Mouse (Mus musculus): ENCODE measurements around the gene Trim2.

The Trim2 gene

GRCm38 (mm10) chr3:84181717-84182116, 125.0 kb downstream of the Trim2 start:
- DNase-seq, result no peak

- DNase-seq, result no peak
Measured at GRCm38 (mm10) chr3:84181102-84181501, 125.6 kb downstream of the Trim2 start.

- DNase-seq, result no peak
Measured at GRCm38 (mm10) chr3:84180304-84180703, 126.4 kb downstream of the Trim2 start.

GRCm38 (mm10) chr3:84177834-84178233, 128.8 kb downstream of the Trim2 start:
- no peak for DNase-seq

DNA sequence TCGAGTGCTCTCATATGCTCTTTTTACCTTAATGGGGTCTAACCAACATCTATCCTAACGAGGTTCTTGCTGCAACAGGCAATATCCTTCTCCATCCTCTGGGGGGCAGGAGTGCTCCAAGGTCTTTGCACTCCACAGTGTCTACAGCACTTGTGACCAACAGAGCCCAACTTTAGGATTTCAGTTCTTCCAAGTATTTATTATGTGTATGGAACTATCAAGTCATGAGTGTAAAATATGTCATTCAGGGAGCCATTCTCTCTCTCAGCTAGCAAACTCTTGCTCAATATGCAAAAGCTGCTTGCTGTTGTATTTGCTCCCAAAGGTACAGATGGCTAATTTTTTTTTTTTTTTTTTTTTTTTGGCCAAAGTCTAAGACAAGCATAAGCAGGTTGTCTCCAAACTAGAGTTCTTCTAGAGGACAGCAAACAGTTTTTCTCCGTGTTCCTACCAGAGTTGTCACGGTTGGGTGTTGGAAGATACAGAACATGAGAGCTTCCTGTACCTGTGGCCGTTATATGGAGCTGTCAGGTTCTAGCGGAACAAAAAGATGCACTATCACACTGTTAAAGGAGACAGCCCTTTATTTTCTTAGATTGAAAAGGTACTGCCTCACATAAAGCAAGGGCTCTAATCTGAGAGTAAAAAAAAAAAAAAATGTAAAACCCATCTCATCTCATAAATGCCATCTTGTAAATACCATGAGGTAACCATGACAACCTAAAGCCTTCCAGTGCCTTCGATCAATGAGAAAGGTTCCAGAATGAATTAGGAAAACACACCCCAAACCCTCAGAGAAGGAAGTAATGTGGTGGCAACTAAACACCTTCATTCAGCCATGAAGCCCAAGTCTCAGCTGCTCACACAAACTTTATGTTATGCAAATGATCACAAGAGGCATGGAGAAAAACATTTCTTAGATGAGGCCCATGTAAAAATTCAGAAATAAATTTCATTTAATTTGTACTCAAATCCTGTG, 131.1 kb downstream of the Trim2 start:
- peak; percentile 90 to 91 for DNase-seq

GRCm38 (mm10) chr3:84173581-84174154, 133.0 kb downstream of the Trim2 start, which contains the start of gene Gm6525:
TSS of gene Gm6525 (plus strand) at chr3:84174104.
- no peak for DNase-seq

DNA sequence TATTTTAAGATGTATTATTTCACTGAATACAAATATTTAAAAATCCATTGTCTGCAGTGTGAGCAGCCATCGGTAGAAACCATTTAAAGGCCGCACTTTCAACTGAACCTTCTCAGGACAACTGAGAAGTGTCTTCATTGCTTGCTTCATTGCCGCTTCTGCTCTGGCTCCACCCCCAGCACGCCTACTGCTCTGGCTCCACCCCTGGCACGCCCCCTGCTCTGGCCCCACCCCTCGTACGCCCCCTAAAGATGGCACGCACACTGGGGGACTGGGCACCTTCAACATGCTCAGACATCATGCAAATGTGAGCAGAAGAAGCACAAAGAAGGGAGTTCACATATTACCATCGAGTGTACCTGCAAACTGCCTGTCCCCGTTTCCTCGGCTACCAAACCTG, 134.3 kb downstream of the Trim2 start:
- peak in 1 of 2 experiments; percentile 34 for DNase-seq

GRCm38 (mm10) chr3:84169393-84170005, 137.2 kb downstream of the Trim2 start:
- DNase-seq, result no peak

- no peak for DNase-seq
Measured at GRCm38 (mm10) chr3:84168943-84169342, 137.7 kb downstream of the Trim2 start.

DNA sequence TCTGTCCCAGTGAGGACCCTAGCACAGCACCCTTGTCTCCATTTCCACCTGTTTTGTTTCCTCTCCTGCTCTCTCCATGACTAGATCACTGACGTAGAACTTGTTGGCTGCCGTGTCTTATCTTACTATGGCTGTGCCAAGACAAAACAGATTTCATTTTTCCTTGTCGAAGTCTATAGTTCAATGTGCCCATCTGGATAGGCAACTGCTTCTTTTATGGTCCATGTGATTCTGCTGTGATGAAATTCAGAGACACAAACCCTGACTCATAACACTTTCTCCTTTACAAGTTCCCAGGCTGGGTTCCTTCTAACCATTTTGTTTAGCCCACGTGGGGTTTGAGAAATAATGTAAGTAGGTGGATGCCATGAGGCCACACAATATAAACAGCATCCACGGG, 140.6 kb downstream of the Trim2 start:
- no peak for DNase-seq

GRCm38 (mm10) chr3:84165391-84165790, 141.3 kb downstream of the Trim2 start:
- no peak for DNase-seq

DNA sequence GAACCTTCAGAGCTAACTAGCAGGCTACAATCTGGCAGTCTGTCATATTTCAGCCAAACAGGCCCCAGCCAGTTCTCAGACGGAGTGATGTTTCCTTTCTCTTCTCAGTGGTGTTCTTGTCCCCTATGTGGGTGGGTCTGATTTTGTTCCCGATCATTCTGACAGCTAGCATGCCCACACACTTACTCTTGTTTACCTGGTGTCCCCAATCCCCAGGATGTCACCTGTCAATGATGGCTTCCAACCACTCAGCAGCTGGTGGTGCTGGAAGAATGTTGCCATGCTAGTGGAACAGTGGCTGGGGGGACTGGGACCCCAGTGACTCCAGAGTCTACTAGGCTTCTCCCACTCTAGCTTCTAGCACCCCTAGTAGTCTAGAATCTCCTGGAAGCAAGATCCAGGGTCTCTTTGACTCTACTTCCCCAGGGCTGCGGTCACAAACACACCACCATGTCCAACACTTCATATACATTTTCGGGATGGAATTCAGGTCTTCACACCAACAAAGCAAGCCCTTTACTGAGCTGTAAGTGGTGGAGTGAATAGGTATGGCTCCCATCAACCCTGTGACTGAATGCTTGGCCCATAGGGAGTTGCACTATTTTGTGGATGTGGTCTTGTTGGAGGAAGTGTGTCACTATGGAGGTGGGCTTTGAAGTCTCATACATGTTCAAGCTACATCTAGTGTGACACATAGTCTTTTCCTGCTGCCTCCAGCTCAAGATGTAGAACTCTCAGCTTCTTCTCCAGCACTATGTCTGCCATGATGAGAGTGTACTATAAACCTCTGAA, 148.9 kb downstream of the Trim2 start:
- no peak for DNase-seq

GRCm38 (mm10) chr3:84157011-84157410, 149.7 kb downstream of the Trim2 start:
- DNase-seq, result no peak

DNA sequence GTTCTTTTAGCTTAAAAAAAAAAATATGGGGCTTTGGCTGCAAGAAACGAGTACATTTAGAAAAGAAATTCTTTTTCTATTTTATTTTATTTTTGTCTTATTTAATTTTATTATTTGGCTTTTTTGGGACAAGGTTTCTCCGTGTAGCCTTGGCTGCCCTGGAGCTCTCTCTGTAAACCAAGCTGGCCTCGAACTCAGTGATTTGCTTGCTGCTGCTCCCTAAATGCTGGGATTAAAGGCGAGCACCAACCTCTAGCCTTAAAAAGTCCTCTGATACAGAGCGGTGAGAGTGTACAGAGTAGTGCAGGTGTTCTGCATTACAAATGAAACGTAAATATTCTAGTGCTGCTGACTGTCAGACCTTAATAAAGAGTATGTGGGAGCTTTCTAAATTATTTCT, 150.6 kb downstream of the Trim2 start:
- DNase-seq, result no peak

DNA sequence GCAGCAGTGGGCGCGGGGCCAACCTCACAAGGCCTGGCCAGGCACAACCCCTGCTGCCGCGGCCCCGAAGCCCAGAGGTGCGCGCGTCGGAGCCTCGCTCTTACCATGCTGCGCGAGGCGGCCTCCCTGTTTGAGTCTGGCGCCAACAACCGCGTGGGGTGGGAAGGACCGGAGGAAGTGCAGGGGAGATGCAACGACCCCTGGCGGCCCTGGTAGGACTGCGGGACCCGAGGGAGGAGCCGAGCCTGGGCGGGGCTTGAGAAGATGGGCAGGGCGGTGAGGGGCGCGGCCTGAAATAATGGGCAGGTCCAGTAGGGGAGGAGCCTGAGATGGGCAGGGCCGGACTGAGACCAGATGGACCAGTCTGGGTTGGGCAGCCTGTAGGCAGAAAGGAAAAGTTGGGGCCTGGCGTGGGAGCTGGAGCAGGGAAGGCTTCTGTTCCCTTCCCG, 151.1 kb downstream of the Trim2 start, which contains the start of gene Mnd1:
Gene Mnd1, minus strand, starts transcription at position 229 of the 449 bp plus-strand sequence.
- DNase-seq, result peak; percentile 98 to 99

GRCm38 (mm10) chr3:84155146-84155545, 151.5 kb downstream of the Trim2 start:
- DNase-seq, result no peak

- DNase-seq, result no peak
Measured at GRCm38 (mm10) chr3:84154721-84155141, 151.9 kb downstream of the Trim2 start.

GRCm38 (mm10) chr3:84149831-84150230, 156.8 kb downstream of the Trim2 start:
- DNase-seq, result no peak

GRCm38 (mm10) chr3:84140947-84141346, 165.7 kb downstream of the Trim2 start:
- DNase-seq, result no peak

- no peak for DNase-seq
Measured at GRCm38 (mm10) chr3:84136509-84136908, 170.2 kb downstream of the Trim2 start.

GRCm38 (mm10) chr3:84135933-84136332, 170.7 kb downstream of the Trim2 start:
- DNase-seq, result no peak

DNA sequence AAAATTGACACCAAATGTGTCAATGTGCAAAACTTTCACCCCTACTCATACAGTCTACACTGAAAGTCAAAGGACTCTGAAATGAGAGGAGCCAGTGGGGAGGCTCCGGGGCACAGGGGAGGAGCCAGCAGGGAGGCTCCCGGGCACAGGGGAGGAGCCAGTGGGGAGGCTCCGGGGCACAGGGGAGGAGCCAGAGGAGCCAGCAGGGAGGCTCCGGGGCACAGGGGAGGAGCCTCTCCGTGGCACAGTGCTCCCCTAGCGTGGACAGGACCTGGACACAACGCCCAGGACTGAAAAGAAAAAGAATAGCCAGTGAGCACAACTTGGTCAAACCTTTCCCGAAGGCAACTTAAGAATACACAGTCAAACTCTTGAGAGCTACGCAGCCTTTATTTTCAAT, 171.3 kb downstream of the Trim2 start:
- no peak for DNase-seq

DNA sequence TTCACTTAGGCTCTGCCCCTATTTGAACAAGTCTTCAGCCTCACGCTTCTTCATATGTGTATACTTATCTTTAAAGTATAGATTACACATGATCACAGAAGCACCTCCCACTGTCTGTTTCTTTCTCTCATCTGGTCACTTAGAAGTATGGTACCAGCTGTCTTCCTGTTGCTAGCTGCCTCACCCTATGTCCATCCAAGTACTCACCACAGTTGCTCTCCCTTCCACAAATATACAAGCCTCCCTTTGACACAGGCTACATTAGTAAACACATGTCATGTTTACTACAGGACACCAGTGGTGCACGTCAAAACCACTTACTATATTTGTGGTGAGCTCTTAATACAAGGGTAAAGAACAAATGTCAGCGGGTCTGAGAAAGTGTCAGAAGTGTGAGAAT, 175.3 kb downstream of the Trim2 start:
- no peak for DNase-seq

Measured in cerebellum, postnatal 14 days (tissue).